Comparison of ENCODE assay signal across 19 mouse cellular contexts in the genomic region with DNA sequence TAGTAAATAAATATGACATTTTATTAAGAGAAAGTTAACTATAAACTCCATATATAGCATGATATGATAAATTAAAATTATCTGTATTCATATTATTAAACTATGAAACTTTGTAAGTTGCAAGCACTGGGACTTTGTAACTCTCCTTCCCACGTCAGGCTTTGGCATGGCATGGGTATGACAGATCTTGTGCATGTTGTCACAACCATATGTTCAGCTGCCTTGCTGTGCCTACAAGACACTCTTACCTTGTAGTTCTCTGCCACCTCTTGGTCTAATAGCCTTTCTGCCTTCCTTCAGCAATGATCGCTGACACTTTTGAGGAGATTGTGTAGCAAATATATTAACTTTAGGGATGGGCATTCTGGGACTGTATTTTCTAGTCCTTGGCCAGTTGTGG.
A peak's percentile ranks its signal among the peaks of the same experiment; 100 is the strongest.
DNase-seq lines count a peak whose midpoint lies in the region; ATAC-seq lines count a peak whose summit lies in the region.
"Had no signal": no experiment of that assay in that cellular context is flagged by ENCODE, and none has a peak within 500 bp of the region (broad histone marks: within the 10 kb centered on the region; RNA-seq: fewer than 3 reads in every experiment).

No protein-coding gene starts in this region.

- peak; percentile 68; the same call in 1 of the 2 replicates for ATAC-seq in cerebellum, adult (ENCODE audit: insufficient number of reproducible peaks, low FRiP score, low TSS enrichment)
- ATAC-seq: activated CD4-positive, CD25-positive, alpha-beta regulatory T cell, adult 4 months; CD4-positive, CD25-positive, alpha-beta regulatory T cell, adult 4 months; Patski had no signal

- no peak for DNase-seq in cerebellum, postnatal 4 days (ENCODE audit: low spot score in 2 of 2)
- peak; percentile 33 to 35 for DNase-seq in cerebellum, postnatal 10 days
- DNase-seq in cerebellum, adult 9-10 months, result no peak
- DNase-seq in brain, adult 2 months (ENCODE audit: low read depth, low spot score), result peak; percentile 66
- no peak for DNase-seq in layer of hippocampus, postnatal 25 days (ENCODE audit: extremely low spot score in 1 of 2, low spot score in 1 of 2)
- DNase-seq: adrenal gland, adult 2 months; adrenal gland, adult 8-10 months; adrenal gland, postnatal 10 days; adrenal gland, postnatal 14 days; adrenal gland, postnatal 25 days; adrenal gland, postnatal 36 days; B cell, adult 2 months; cerebellum, adult 11 months; cerebellum, adult 11-12 months; cerebellum, adult 8-10 months had no signal

Comparison
In these comparisons a context has a peak if more than half of its experiments do, and no peak if none do; other contexts are left out.
1. DNase-seq: peak in cerebellum, postnatal 10 days (2 of 2) and brain, adult 2 months (single experiment); none in cerebellum, postnatal 4 days (0 of 2), cerebellum, adult 9-10 months (single experiment) and layer of hippocampus, postnatal 25 days (0 of 2).